Mouse (Mus musculus): ENCODE measurements around the gene Gabrr3. TPM values are rescaled to one million over a fixed set of nuclear protein-coding genes. Genes with fewer than 3 reads are reported as not detected.

Gabrr3 gene
- polyA plus RNA-seq, 1 experiment from 2014 or later = not detected

- no peaks in the 10 kb centered on the region for H3K27me3 ChIP-seq (replicated peaks)
- peaks cover 27% of the 10 kb centered on the region for H3K36me3 ChIP-seq
- peak overlapping the region; percentile 76; the same call in 1 of the 2 replicates for H3K27ac ChIP-seq
- peak overlapping the region; percentile 65 for H3K9ac ChIP-seq
- peaks cover 16% of the 10 kb centered on the region for H3K4me1 ChIP-seq
- ATAC-seq = no peak
- peak overlapping the region; percentile 71 for H3K4me2 ChIP-seq
- H3K9me3 ChIP-seq (replicated peaks) = no peaks in the 10 kb centered on the region
- H3K4me3 ChIP-seq = peak overlapping the region; percentile 67
- WGBS (ENCODE audit: insufficient replicate concordance) = 39% methylated on average over 6 of the region's 6 CpGs
Measured at GRCm38 (mm10) chr16:59472546-59472945, 65.4 kb downstream of the Gabrr3 start.

- Histone ChIP-seq H3K9me3 (replicated peaks) (no peaks in the 10 kb centered on the region), H3K27me3 (replicated peaks) (no peaks in the 10 kb centered on the region), H3K27ac (no peak overlapping the region), H3K36me3 (peaks cover 45% of the 10 kb centered on the region), H3K9ac (no peak overlapping the region), H3K4me1 (peaks cover 16% of the 10 kb centered on the region), H3K4me3 (no peak overlapping the region), H3K4me2 (no peak overlapping the region)
- ATAC-seq = no peak
- 22% methylated on average over 1 of the region's 1 CpGs for WGBS (ENCODE audit: insufficient replicate concordance)
Measured at GRCm38 (mm10) chr16:59474788-59475187, 67.7 kb downstream of the Gabrr3 start.

GRCm38 (mm10) chr16:59477955-59478354 lies 70.8 kb downstream of the Gabrr3 start:
- Histone ChIP-seq H3K27me3 (replicated peaks) (no peaks in the 10 kb centered on the region), H3K4me3 (no peak overlapping the region), H3K4me2 (no peak overlapping the region), H3K27ac (no peak overlapping the region), H3K36me3 (peaks cover 76% of the 10 kb centered on the region), H3K9me3 (replicated peaks) (no peaks in the 10 kb centered on the region), H3K9ac (no peak overlapping the region), H3K4me1 (peaks cover 10% of the 10 kb centered on the region)
- 47% methylated on average over 3 of the region's 3 CpGs for WGBS (ENCODE audit: insufficient replicate concordance)
- ATAC-seq = no peak

GRCm38 (mm10) chr16:59487239-59487638 lies 80.1 kb downstream of the Gabrr3 start:
- H3K36me3 ChIP-seq = peaks cover 95% of the 10 kb centered on the region
- no peak overlapping the region for H3K9ac ChIP-seq
- no peaks in the 10 kb centered on the region for H3K9me3 ChIP-seq (replicated peaks)
- no peak for ATAC-seq
- H3K27me3 ChIP-seq (replicated peaks) = no peaks in the 10 kb centered on the region
- H3K4me1 ChIP-seq = peaks cover 13% of the 10 kb centered on the region
- 75% methylated on average over 7 of the region's 7 CpGs for WGBS (ENCODE audit: insufficient replicate concordance)
- H3K4me2 ChIP-seq = no peak overlapping the region
- no peak overlapping the region for H3K4me3 ChIP-seq
- H3K27ac ChIP-seq = no peak overlapping the region

- Histone ChIP-seq H3K9ac (no peak overlapping the region), H3K27ac (no peak overlapping the region), H3K9me3 (replicated peaks) (no peaks in the 10 kb centered on the region), H3K36me3 (peaks cover 95% of the 10 kb centered on the region), H3K4me3 (no peak overlapping the region), H3K27me3 (replicated peaks) (no peaks in the 10 kb centered on the region), H3K4me2 (no peak overlapping the region), H3K4me1 (peaks cover 13% of the 10 kb centered on the region)
- ATAC-seq = peak; percentile 88
- 47% methylated on average over 9 of the region's 9 CpGs for WGBS (ENCODE audit: insufficient replicate concordance)
Measured at GRCm38 (mm10) chr16:59487975-59488548, 80.9 kb downstream of the Gabrr3 start.

- peaks cover 62% of the 10 kb centered on the region for H3K36me3 ChIP-seq
- no peak overlapping the region for H3K4me2 ChIP-seq
- no peak overlapping the region for H3K27ac ChIP-seq
- H3K9ac ChIP-seq = no peak overlapping the region
- H3K4me1 ChIP-seq = peaks cover 1% of the 10 kb centered on the region; the same call in 1 of the 2 replicates
- WGBS (ENCODE audit: insufficient replicate concordance) = 86% methylated on average over 14 of the region's 14 CpGs
- ATAC-seq = no peak
- H3K9me3 ChIP-seq (replicated peaks) = no peaks in the 10 kb centered on the region
- H3K27me3 ChIP-seq (replicated peaks) = no peaks in the 10 kb centered on the region
- H3K4me3 ChIP-seq = no peak overlapping the region
Measured at GRCm38 (mm10) chr16:59493199-59493598, 86.1 kb downstream of the Gabrr3 start.

GRCm38 (mm10) chr16:59497947-59498346 lies 90.8 kb downstream of the Gabrr3 start:
- no peak overlapping the region for H3K4me3 ChIP-seq
- no peak overlapping the region for H3K9ac ChIP-seq
- H3K4me1 ChIP-seq = no peaks in the 10 kb centered on the region
- H3K4me2 ChIP-seq = no peak overlapping the region
- 80% methylated on average over 1 of the region's 1 CpGs for WGBS (ENCODE audit: insufficient replicate concordance)
- no peaks in the 10 kb centered on the region for H3K9me3 ChIP-seq (replicated peaks)
- ATAC-seq = no peak
- H3K36me3 ChIP-seq = peaks cover 16% of the 10 kb centered on the region
- no peak overlapping the region for H3K27ac ChIP-seq
- no peaks in the 10 kb centered on the region for H3K27me3 ChIP-seq (replicated peaks)

- no peaks in the 10 kb centered on the region for H3K4me1 ChIP-seq
- WGBS (ENCODE audit: insufficient replicate concordance) = 65% methylated on average over 3 of the region's 3 CpGs
- no peak for ATAC-seq
- peaks cover 5% of the 10 kb centered on the region for H3K36me3 ChIP-seq
- H3K4me3 ChIP-seq = no peak overlapping the region
- H3K9ac ChIP-seq = no peak overlapping the region
- H3K27ac ChIP-seq = no peak overlapping the region
- H3K4me2 ChIP-seq = no peak overlapping the region
- no peaks in the 10 kb centered on the region for H3K9me3 ChIP-seq (replicated peaks)
- no peaks in the 10 kb centered on the region for H3K27me3 ChIP-seq (replicated peaks)
Measured at GRCm38 (mm10) chr16:59499180-59499579, 92.0 kb downstream of the Gabrr3 start.

GRCm38 (mm10) chr16:59509830-59510229 lies 102.7 kb downstream of the Gabrr3 start:
- Histone ChIP-seq H3K27me3 (replicated peaks) (no peaks in the 10 kb centered on the region), H3K4me2 (no peak overlapping the region), H3K9me3 (replicated peaks) (no peaks in the 10 kb centered on the region), H3K36me3 (no peaks in the 10 kb centered on the region), H3K9ac (no peak overlapping the region), H3K4me3 (no peak overlapping the region), H3K27ac (no peak overlapping the region), H3K4me1 (no peaks in the 10 kb centered on the region)
- WGBS (ENCODE audit: insufficient replicate concordance) = 68% methylated on average over 5 of the region's 5 CpGs
- no peak for ATAC-seq

Other genes with a start within 250 kb of the Gabrr3 start
- not detected in 2 replicates for gene Olfr196, start 236.9 kb upstream of the Gabrr3 start, polyA plus RNA-seq (2016; fragmentation: Nextera tagmentation; extraction: Ambion mirVana)
- gene Olfr198, start 203.8 kb upstream of the Gabrr3 start, polyA plus RNA-seq (2016; fragmentation: Nextera tagmentation; extraction: Ambion mirVana) = not detected in 2 replicates
- gene Olfr199, start 187.6 kb upstream of the Gabrr3 start, polyA plus RNA-seq (2016; fragmentation: Nextera tagmentation; extraction: Ambion mirVana) = not detected in 2 replicates
- gene Olfr201, start 134.7 kb upstream of the Gabrr3 start, polyA plus RNA-seq (2016; fragmentation: Nextera tagmentation; extraction: Ambion mirVana) = 0.08 and 0.13 TPM in 2 replicates
- gene Olfr202, start 120.5 kb upstream of the Gabrr3 start, polyA plus RNA-seq (2016; fragmentation: Nextera tagmentation; extraction: Ambion mirVana) = not detected in 2 replicates
- not detected in 2 replicates for gene Olfr203, start 108.5 kb upstream of the Gabrr3 start, polyA plus RNA-seq (2016; fragmentation: Nextera tagmentation; extraction: Ambion mirVana)
- not detected in 2 replicates for gene Olfr204, start 89.1 kb upstream of the Gabrr3 start, polyA plus RNA-seq (2016; fragmentation: Nextera tagmentation; extraction: Ambion mirVana)
- gene Olfr205, start 76.2 kb upstream of the Gabrr3 start, polyA plus RNA-seq (2016; fragmentation: Nextera tagmentation; extraction: Ambion mirVana) = not detected in 2 replicates
- gene Olfr206, start 58.1 kb upstream of the Gabrr3 start, polyA plus RNA-seq (2016; fragmentation: Nextera tagmentation; extraction: Ambion mirVana) = not detected in 2 replicates
- gene Olfr209, start 43.3 kb upstream of the Gabrr3 start, polyA plus RNA-seq (2016; fragmentation: Nextera tagmentation; extraction: Ambion mirVana) = not detected in 2 replicates
- gene Riox2, start 64.4 kb downstream of the Gabrr3 start, polyA plus RNA-seq (2016; fragmentation: Nextera tagmentation; extraction: Ambion mirVana) = 28.8 and 29.7 TPM in 2 replicates
- gene Crybg3, start 193.6 kb downstream of the Gabrr3 start, polyA plus RNA-seq (2016; fragmentation: Nextera tagmentation; extraction: Ambion mirVana) = 1.8 and 2.4 TPM in 2 replicates
- gene Arl6, start 232.1 kb downstream of the Gabrr3 start, polyA plus RNA-seq (2016; fragmentation: Nextera tagmentation; extraction: Ambion mirVana) = 7.0 and 7.1 TPM in 2 replicates

Measured in liver, embryonic 12.5 days (tissue).